Mouse (Mus musculus) midbrain, postnatal 0 days (tissue): Measurements from ENCODE around the gene Fosl1. TPM values are rescaled to one million over a fixed set of nuclear protein-coding genes. Genes with fewer than 3 reads are reported as not detected.

Experiments
- ATAC-seq: fragments of 200-750 bp; cut with Nextera tagmentation; 2 replicates; pipeline ENCODE4 v1.8.0; 2017; ENCODE audit warnings: moderate number of reproducible peaks, mild to moderate bottlenecking, moderate TSS enrichment, moderate library complexity; ENCODE audit not compliant: low FRiP score
- DNase-seq: peaks from one replicate; pipeline ENCODE4 v3.0.0-alpha.2; 2015; ENCODE audit warnings: low spot score
- H3K27ac ChIP-seq: fragments of 300-500 bp; sonication (generic); 2 replicates; pipeline ENCODE4 v1.5.1; 2014; ENCODE audit warnings: low read depth, mild to moderate bottlenecking, low read length, mixed read lengths
- H3K27me3 ChIP-seq: fragments of 300-500 bp; sonication (generic); 2 replicates; pipeline ENCODE4 v1.6.1; 2014; ENCODE audit warnings: low read length, control low read depth, mixed read lengths; ENCODE audit not compliant: insufficient read depth
- H3K36me3 ChIP-seq: fragments of 300-500 bp; sonication (generic); 2 replicates; pipeline ENCODE4 v1.6.1; 2014; ENCODE audit warnings: low read length, control low read depth, mixed read lengths; ENCODE audit not compliant: insufficient read depth
- H3K4me1 ChIP-seq: fragments of 300-500 bp; sonication (generic); 2 replicates; pipeline ENCODE4 v1.6.1; 2014; ENCODE audit warnings: mild to moderate bottlenecking, control low read depth, antibody characterized with exemption, low read length, mixed read lengths; ENCODE audit not compliant: insufficient read depth
- H3K4me2 ChIP-seq: fragments of 300-500 bp; sonication (generic); 2 replicates; pipeline ENCODE4 v1.6.1; 2014; ENCODE audit warnings: low read depth, mild to moderate bottlenecking, low read length, mixed read lengths; ENCODE audit not compliant: poor library complexity, severe bottlenecking
- H3K4me3 ChIP-seq: fragments of 300-500 bp; sonication (generic); 2 replicates; pipeline ENCODE4 v1.5.1; 2014; ENCODE audit warnings: low read depth, mild to moderate bottlenecking, low read length, moderate library complexity
- H3K9ac ChIP-seq: fragments of 300-500 bp; sonication (generic); replicated peaks from 2 replicates; pipeline ENCODE4 v1.6.1; 2014; ENCODE audit warnings: mild to moderate bottlenecking, low read length, moderate library complexity, mixed read lengths; ENCODE audit not compliant: poor library complexity, severe bottlenecking
- H3K9me3 ChIP-seq: fragments of 300-500 bp; sonication (generic); 2 replicates; pipeline ENCODE4 v1.6.1; 2016; ENCODE audit warnings: low read length, control low read depth
- CTCF ChIP-seq: IDR thresholded peaks from 2 replicates; pipeline ENCODE4 v1.5.1; 2016; ENCODE audit warnings: antibody characterized with exemption, mild to moderate bottlenecking
- WGBS: fragments of 180-500 bp; shearing (Covaris S2); extraction: QIAGEN DNeasy Blood & Tissue Kit; methylation state at CpG from one replicate; pipeline ENCODE4 v1.1.7; 2014; 5-methylcytosine and 5-hydroxymethylcytosine counted together
- polyA plus RNA-seq: library from polyadenylated mRNA; unstranded; fragments of >200 nt; fragmentation: Nextera tagmentation; extraction: Ambion mirVana; gene quantifications from 2 replicates; pipeline ENCODE4 v1.2.1, GENCODE M21; 2015
- total RNA-seq: library from RNA; depleted of rRNA; stranded (reverse); fragments of >200 nt; gene quantifications from 2 replicates; pipeline ENCODE4 v1.2.3, GENCODE M21; 2014

Fosl1 gene
- total and polyA plus RNA-seq, 2 experiments from 2014 or later: 0.11 TPM; not detected in 1

DNA sequence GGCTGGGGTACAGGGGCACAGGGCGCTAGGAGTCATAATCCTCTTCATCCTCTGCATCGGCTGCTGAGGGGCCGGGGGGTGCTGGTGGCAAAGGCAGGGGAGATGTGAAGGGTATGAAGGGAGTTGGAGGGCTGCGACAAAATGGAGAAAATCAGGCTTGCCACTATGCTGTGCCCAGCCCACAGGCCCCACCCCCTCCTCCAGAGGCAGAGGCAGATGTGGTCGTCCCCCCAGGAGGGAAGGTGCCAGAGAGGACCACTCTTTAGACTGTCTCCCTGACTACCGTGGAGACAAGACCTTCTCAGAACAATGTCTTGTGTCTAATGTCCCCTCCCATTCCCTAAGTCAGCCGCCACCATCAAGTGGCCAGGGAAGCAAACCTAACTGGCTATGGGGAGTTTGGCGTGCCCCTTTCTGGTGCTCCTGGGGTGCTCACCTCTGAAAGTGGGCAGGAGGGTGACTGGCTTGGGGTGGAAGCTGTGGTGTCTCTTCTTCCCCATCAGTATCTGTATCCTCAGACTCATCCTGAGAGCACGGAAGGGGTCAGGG is 24.4 kb upstream of the Fosl1 start:
- 0 out of 2 replicates have a peak overlapping the region, but pooled peaks have one; percentile 95 for H3K9ac ChIP-seq
- H3K4me2 ChIP-seq: peak overlapping the region; percentile 81
- no peaks in the 10 kb centered on the region for H3K27me3 ChIP-seq
- H3K27ac ChIP-seq: no peak overlapping the region
- H3K4me3 ChIP-seq: peak overlapping the region; percentile 70; the same call in 1 of the 2 replicates
- H3K36me3 ChIP-seq: peaks cover 42% of the 10 kb centered on the region
- WGBS: 68% methylated on average over 9 of the region's 9 CpGs
- DNase-seq: no peak
- no peak for ATAC-seq
- H3K9me3 ChIP-seq: no peaks in the 10 kb centered on the region
- peaks cover 20% of the 10 kb centered on the region for H3K4me1 ChIP-seq
- no peak for TF ChIP-seq CTCF

DNA sequence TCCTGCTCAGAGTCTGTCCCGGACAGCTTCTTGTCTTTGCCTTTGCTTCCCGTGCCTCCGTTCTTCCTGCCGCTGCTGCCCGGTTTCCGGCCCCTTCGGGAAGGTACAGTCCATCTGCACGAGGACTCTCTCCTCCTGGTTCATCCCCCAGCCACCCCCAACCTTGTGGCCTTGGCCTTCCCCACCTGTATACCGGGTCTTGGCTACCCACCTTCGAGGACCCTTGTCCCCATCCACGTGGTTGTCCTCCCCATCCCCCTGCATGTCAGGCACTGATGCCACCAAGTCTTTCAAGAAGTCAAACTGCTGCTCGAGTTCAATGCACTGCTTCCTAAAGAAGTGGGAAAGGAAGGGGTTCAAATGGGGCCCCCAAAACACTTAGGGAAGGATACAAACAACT is 23.8 kb upstream of the Fosl1 start:
- DNase-seq (no peak), ATAC-seq (no peak)
- no peak for TF ChIP-seq CTCF
- WGBS: 59% methylated on average over 12 of the region's 12 CpGs
- H3K9me3 ChIP-seq: no peaks in the 10 kb centered on the region
- peaks cover 36% of the 10 kb centered on the region for H3K36me3 ChIP-seq
- peaks cover 20% of the 10 kb centered on the region for H3K4me1 ChIP-seq
- H3K27me3 ChIP-seq: no peaks in the 10 kb centered on the region
- peak overlapping the region; percentile 95 for H3K9ac ChIP-seq
- H3K27ac ChIP-seq: peak overlapping the region; percentile 86
- peak overlapping the region; percentile 70 for H3K4me3 ChIP-seq
- peak overlapping the region; percentile 81 for H3K4me2 ChIP-seq

DNA sequence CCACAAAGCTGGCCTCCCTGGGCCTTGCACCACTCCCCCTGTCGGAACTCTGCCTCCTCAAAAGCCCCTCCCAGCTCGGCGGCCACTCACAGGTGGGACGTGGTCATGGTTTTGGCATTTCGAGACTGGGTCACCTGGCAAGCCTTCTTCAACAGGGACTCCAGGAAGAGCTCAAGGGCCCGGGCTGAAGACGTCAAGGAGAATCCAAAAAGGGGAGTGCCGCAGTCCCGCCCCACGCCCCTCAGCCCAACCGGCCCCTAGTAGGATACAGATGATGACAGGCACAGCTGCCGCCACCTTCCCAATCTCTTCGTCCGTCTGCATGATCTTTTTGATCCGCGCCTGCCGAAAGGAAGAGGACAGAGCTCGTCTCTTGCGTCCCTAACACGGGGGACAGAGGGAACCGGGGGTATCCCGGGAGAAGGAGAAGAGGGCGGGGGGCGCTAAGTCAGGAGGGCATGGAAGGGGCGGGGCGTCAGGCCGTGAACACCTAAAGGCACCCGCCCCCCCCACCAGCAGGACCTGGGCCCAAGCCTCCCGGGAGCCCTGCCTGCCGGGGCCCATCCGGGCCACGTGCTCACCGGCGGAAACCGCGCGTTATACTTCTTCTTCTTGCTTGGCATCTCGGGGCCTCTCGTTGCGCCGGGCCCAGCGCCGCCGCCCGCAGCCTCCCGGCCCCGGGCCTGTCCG is 23.1 kb upstream of the Fosl1 start:
- H3K4me2 ChIP-seq: peak overlapping the region; percentile 81
- peak overlapping the region; percentile 86 for H3K27ac ChIP-seq
- DNase-seq (peak; percentile 66), ATAC-seq (peak; percentile 48)
- H3K27me3 ChIP-seq: no peaks in the 10 kb centered on the region
- peak; percentile 30; the same call in 1 of the 2 replicates for TF ChIP-seq CTCF
- H3K36me3 ChIP-seq: peaks cover 36% of the 10 kb centered on the region
- peak overlapping the region; percentile 70 for H3K4me3 ChIP-seq
- peak overlapping the region; percentile 95 for H3K9ac ChIP-seq
- H3K4me1 ChIP-seq: peaks cover 20% of the 10 kb centered on the region
- under 1% methylated on average over 34 of the region's 48 CpGs for WGBS
- no peaks in the 10 kb centered on the region for H3K9me3 ChIP-seq

DNA sequence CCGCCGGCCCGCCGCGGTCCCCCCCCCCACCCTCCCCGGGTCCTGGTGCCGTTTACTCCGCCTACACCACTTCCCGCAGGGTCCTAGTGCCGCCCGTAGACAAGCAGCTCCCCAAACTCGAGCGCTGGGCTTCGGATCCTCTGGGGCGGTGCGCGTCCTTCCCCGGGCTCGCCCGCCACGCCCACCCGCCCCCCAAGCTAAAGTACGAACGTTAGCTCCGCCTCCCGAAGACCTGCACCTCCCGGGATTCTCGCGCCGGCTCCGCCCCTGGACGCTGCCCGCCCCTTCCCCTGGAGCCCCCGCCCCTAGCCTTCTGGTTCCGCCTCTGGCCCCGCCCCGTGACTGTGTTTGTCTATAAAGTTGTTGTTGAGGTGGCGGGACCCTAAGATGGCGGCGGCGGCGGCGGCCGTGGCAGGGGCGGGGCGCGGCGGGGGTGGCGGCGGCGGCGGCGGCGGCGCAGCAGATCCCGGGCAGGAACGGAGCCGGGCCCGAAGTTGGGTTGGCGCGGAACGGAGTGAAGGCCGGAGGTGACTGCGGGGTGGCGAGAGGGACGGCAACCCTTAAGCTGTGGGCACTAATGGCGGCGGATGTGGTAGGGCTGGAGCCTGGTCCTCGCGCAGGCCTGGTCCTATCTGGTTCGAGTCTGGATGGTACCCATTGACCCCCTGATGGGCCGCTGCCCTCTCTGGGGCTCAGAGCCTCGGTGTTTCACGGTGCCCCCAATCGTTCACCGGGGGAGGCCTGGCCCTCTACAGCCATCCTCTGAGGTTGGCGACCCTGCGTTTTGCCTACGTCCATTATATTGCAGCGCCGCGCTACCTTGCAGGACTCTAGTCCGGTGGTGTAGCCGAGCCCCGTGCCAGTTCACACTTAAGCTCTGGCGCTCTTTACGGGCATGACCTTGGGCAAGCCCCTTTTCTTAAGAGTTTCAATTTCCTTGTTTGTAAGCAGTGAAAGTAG is 22.3 kb upstream of the Fosl1 start, which contains the start of the genes Drap1 and AI837181:
Gene Drap1 (minus strand): TSS at position 198 of the 960 bp plus-strand sequence.
Gene AI837181 (plus strand): TSS at position 363 of the 960 bp plus-strand sequence.
- no peak for TF ChIP-seq CTCF
- under 1% methylated on average over 46 of the region's 87 CpGs for WGBS
- peaks cover 20% of the 10 kb centered on the region for H3K4me1 ChIP-seq
- DNase-seq (peak; percentile 97), ATAC-seq (peak; percentile 89)
- peaks cover 33% of the 10 kb centered on the region for H3K36me3 ChIP-seq
- H3K9me3 ChIP-seq: no peaks in the 10 kb centered on the region
- peak within 1 kb of the TSS; percentile 81 for H3K4me2 ChIP-seq
- peak within 1 kb of the TSS; percentile 70 for H3K4me3 ChIP-seq
- peak within 1 kb of the TSS; percentile 86 for H3K27ac ChIP-seq
- H3K27me3 ChIP-seq: no peaks in the 10 kb centered on the region
- peak within 1 kb of the TSS; percentile 95 for H3K9ac ChIP-seq

DNA sequence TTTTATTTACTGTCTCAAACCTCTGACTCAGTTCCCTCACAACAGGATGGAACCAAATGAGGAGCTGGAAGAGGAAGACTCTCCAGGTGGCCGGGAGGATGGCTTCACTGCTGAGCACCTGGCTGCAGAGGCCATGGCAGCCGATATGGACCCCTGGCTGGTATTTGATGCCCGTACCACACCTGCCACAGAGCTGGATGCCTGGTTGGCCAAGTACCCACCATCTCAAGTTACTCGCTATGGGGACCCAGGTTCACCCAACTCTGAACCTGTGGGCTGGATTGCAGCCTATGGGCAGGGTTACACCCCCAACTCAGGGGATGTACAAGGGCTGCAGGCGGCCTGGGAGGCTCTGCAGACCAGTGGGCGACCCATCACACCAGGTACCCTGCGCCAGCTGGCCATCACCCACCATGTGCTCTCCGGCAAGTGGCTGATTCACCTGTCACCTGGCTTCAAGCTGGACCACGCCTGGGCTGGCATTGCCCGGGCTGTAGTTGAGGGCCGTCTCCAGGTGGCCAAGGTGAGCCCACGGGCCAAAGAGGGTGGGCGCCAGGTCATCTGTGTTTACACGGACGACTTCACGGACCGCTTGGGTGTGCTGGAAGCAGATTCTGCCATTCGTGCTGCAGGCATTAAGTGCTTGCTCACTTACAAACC is 21.3 kb upstream of the Fosl1 start:
- Histone ChIP-seq H3K9ac (peak overlapping the region; percentile 95), H3K9me3 (no peaks in the 10 kb centered on the region), H3K27ac (peak overlapping the region; percentile 86), H3K4me2 (peak overlapping the region; percentile 74), H3K36me3 (peaks cover 23% of the 10 kb centered on the region), H3K27me3 (no peaks in the 10 kb centered on the region), H3K4me3 (peak overlapping the region; percentile 70), H3K4me1 (peaks cover 20% of the 10 kb centered on the region)
- DNase-seq (no peak), ATAC-seq (no peak)
- 93% methylated on average over 18 of the region's 18 CpGs for WGBS
- TF ChIP-seq CTCF: no peak
